Mouse (Mus musculus): Measurements from ENCODE around the gene AI481877. TPM values are rescaled to one million over a fixed set of nuclear protein-coding genes. Genes with fewer than 3 reads are reported as not detected.

Gene AI481877
- polyA plus RNA-seq, 1 experiment = not detected

- peak; percentile 68 to 78 for DNase-seq
- Histone ChIP-seq H3K4me3 (replicated peaks; ENCODE audit: insufficient read depth, low read depth, low read length) (no peak overlapping the region), H3K27me3 (ENCODE audit: control insufficient read depth, insufficient read depth, low read length) (no peaks in the 10 kb centered on the region), H3K27ac (ENCODE audit: insufficient read depth, low read length) (no peak overlapping the region), H3K4me1 (ENCODE audit: control insufficient read depth, insufficient read depth, low read length) (peaks cover 2% of the 10 kb centered on the region)
- TF ChIP-seq CTCF (IDR thresholded peaks at IDR 0.05; ENCODE audit: borderline replicate concordance, insufficient read depth, low read depth, low read length) (peak; percentile 87), POLR2A (IDR thresholded peaks at IDR 0.05; ENCODE audit: borderline replicate concordance, insufficient read depth, low read length) (no peak)
- WGBS = 0% methylated on average over 2 of the region's 2 CpGs
These were observed 139.1 kb downstream of the AI481877 start for GRCm38 (mm10) chr4:58999686-59000085.

GRCm38 (mm10) chr4:58998688-58999087 lies 140.1 kb downstream of the AI481877 start:
- H3K4me1 ChIP-seq (ENCODE audit: control insufficient read depth, insufficient read depth, low read length) = no peaks in the 10 kb centered on the region
- no peak overlapping the region for H3K4me3 ChIP-seq (replicated peaks; ENCODE audit: insufficient read depth, low read depth, low read length)

GRCm38 (mm10) chr4:58997081-58997480 lies 141.7 kb downstream of the AI481877 start:
- H3K27me3 ChIP-seq (ENCODE audit: control insufficient read depth, insufficient read depth, low read length) = no peaks in the 10 kb centered on the region

More at GRCm38 (mm10) chr4:58998688-58999087, 140.1 kb downstream of the AI481877 start:
- H3K27ac ChIP-seq (ENCODE audit: insufficient read depth, low read length) = no peak overlapping the region
- no peak for DNase-seq
- TF ChIP-seq CTCF (IDR thresholded peaks at IDR 0.05; ENCODE audit: borderline replicate concordance, insufficient read depth, low read depth, low read length) (no peak), POLR2A (IDR thresholded peaks at IDR 0.05; ENCODE audit: borderline replicate concordance, insufficient read depth, low read length) (no peak)
- WGBS = 95% methylated on average over 1 of the region's 1 CpGs
- no peaks in the 10 kb centered on the region for H3K27me3 ChIP-seq (ENCODE audit: control insufficient read depth, insufficient read depth, low read length)

GRCm38 (mm10) chr4:58995251-58995693 lies 143.5 kb downstream of the AI481877 start:
- no peak for DNase-seq
- no peak for TF ChIP-seq POLR2A (IDR thresholded peaks at IDR 0.05; ENCODE audit: borderline replicate concordance, insufficient read depth, low read length)
- no peak for TF ChIP-seq CTCF (IDR thresholded peaks at IDR 0.05; ENCODE audit: borderline replicate concordance, insufficient read depth, low read depth, low read length)
- WGBS = 78% methylated on average over 8 of the region's 8 CpGs

More at GRCm38 (mm10) chr4:58997081-58997480, 141.7 kb downstream of the AI481877 start:
- Histone ChIP-seq H3K27ac (ENCODE audit: insufficient read depth, low read length) (no peak overlapping the region), H3K4me3 (replicated peaks; ENCODE audit: insufficient read depth, low read depth, low read length) (no peak overlapping the region), H3K4me1 (ENCODE audit: control insufficient read depth, insufficient read depth, low read length) (no peaks in the 10 kb centered on the region)
- 32% methylated on average over 5 of the region's 5 CpGs for WGBS
- DNase-seq = no peak
- TF ChIP-seq POLR2A (IDR thresholded peaks at IDR 0.05; ENCODE audit: borderline replicate concordance, insufficient read depth, low read length) (no peak), CTCF (IDR thresholded peaks at IDR 0.05; ENCODE audit: borderline replicate concordance, insufficient read depth, low read depth, low read length) (no peak)

GRCm38 (mm10) chr4:58994762-58995161 lies 144.0 kb downstream of the AI481877 start, which contains the start of gene Dnajc25:
Gene Dnajc25 (plus strand): TSS chr4:58995062.
- H3K4me3 ChIP-seq (replicated peaks; ENCODE audit: insufficient read depth, low read depth, low read length) = no peak within 1 kb of the TSS
- H3K4me1 ChIP-seq (ENCODE audit: control insufficient read depth, insufficient read depth, low read length) = no peaks in the 10 kb centered on the region
- no peaks in the 10 kb centered on the region for H3K27me3 ChIP-seq (ENCODE audit: control insufficient read depth, insufficient read depth, low read length)
- no peak for DNase-seq
- H3K27ac ChIP-seq (ENCODE audit: insufficient read depth, low read length) = no peak within 1 kb of the TSS
- TF ChIP-seq POLR2A (IDR thresholded peaks at IDR 0.05; ENCODE audit: borderline replicate concordance, insufficient read depth, low read length) (no peak), CTCF (IDR thresholded peaks at IDR 0.05; ENCODE audit: borderline replicate concordance, insufficient read depth, low read depth, low read length) (no peak)
- WGBS = 94% methylated on average over 4 of the region's 4 CpGs

More at GRCm38 (mm10) chr4:58995251-58995693, 143.5 kb downstream of the AI481877 start:
- H3K27ac ChIP-seq (ENCODE audit: insufficient read depth, low read length) = no peak overlapping the region
- no peaks in the 10 kb centered on the region for H3K27me3 ChIP-seq (ENCODE audit: control insufficient read depth, insufficient read depth, low read length)
- no peaks in the 10 kb centered on the region for H3K4me1 ChIP-seq (ENCODE audit: control insufficient read depth, insufficient read depth, low read length)
- no peak overlapping the region for H3K4me3 ChIP-seq (replicated peaks; ENCODE audit: insufficient read depth, low read depth, low read length)

Other genes starting within 250 kb of the AI481877 start
- 41.3 and 41.8 TPM in 2 replicates for gene Ecpas, start 226.2 kb downstream of the AI481877 start, polyA plus RNA-seq (2012; rRNA removed)
- 8.1 and 9.0 TPM in 2 replicates for gene Zkscan16, start 195.4 kb downstream of the AI481877 start, polyA plus RNA-seq (2012; rRNA removed)
- gene Ptgr1, start 151.9 kb downstream of the AI481877 start, polyA plus RNA-seq (2012; rRNA removed) = 1.1 and 1.7 TPM in 2 replicates
- gene Dnajc25, start 143.9 kb downstream of the AI481877 start, polyA plus RNA-seq (2012; rRNA removed) = 3.1 and 3.7 TPM in 2 replicates
- gene Gm20503, start 135.8 kb downstream of the AI481877 start, polyA plus RNA-seq (2012; rRNA removed) = not detected in 2 replicates
- gene Gng10, start 103.9 kb downstream of the AI481877 start, polyA plus RNA-seq (2012; rRNA removed) = 24.5 and 26.2 TPM in 2 replicates
- gene Ugcg, start 50.3 kb upstream of the AI481877 start, polyA plus RNA-seq (2012; rRNA removed) = 61.1 and 62.0 TPM in 2 replicates